Mouse (Mus musculus): ENCODE results near the gene Diexf. TPM values are rescaled to one million over a fixed set of nuclear protein-coding genes. Genes with fewer than 3 reads are reported as not detected.
A peak's percentile ranks its signal among the peaks of the same experiment; 100 is the strongest.

The Diexf gene
- polyA plus RNA-seq, 1 experiment from 2014 or later = 8.5 TPM

GRCm38 (mm10) chr1:193156316-193157110 is 26.4 kb upstream of the Diexf start:
- peaks cover 16% of the 10 kb centered on the region for H3K4me1 ChIP-seq
- H3K9ac ChIP-seq = no peak overlapping the region
- no peak for ATAC-seq (ENCODE audit: low FRiP score)
- H3K36me3 ChIP-seq = no peaks in the 10 kb centered on the region
- no peak overlapping the region for H3K27ac ChIP-seq
- no peak overlapping the region for H3K4me2 ChIP-seq (replicated peaks)
- H3K4me3 ChIP-seq = no peak overlapping the region
- 80% methylated on average over 15 of the region's 15 CpGs for WGBS
- H3K9me3 ChIP-seq (replicated peaks) = no peaks in the 10 kb centered on the region
- H3K27me3 ChIP-seq = peaks cover 50% of the 10 kb centered on the region

DNA sequence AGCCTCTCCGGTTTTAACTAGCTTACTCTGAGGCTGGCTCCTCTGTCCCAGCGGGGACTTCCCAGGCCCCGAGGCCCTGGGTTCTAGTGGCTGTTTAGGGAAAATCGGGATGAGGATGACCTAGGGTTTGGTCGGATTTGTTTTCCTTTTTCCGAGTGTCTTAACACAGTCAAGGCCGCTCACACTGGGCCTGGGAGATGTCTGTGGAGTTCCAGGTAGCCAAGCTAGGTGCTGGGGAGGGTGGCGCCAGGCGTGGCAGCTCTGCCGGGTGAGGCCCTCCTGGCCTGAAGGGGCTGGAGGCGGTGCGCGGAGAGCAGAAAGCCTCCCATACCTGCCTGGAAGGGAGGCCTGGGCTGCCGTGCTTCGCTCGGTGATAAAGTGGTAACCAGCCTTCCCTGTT is 23.5 kb upstream of the Diexf start:
- Histone ChIP-seq H3K9me3 (replicated peaks) (no peaks in the 10 kb centered on the region), H3K4me1 (peaks cover 8% of the 10 kb centered on the region; the same call in 1 of the 2 replicates), H3K4me3 (no peak overlapping the region), H3K36me3 (no peaks in the 10 kb centered on the region), H3K9ac (no peak overlapping the region), H3K27ac (no peak overlapping the region), H3K4me2 (replicated peaks) (peak overlapping the region; percentile 47), H3K27me3 (peaks cover 58% of the 10 kb centered on the region)
- no peak for ATAC-seq (ENCODE audit: low FRiP score)
- 25% methylated on average over 16 of the region's 16 CpGs for WGBS

- Histone ChIP-seq H3K4me2 (replicated peaks) (peak within 1 kb of the TSS; percentile 47), H3K36me3 (no peaks in the 10 kb centered on the region), H3K9ac (peak within 1 kb of the TSS; percentile 1; the same call in 1 of the 2 replicates), H3K9me3 (replicated peaks) (no peaks in the 10 kb centered on the region), H3K27me3 (peaks cover 58% of the 10 kb centered on the region), H3K4me1 (peaks cover 8% of the 10 kb centered on the region; the same call in 1 of the 2 replicates), H3K4me3 (peak within 1 kb of the TSS; percentile 25), H3K27ac (no peak within 1 kb of the TSS)
- 1% methylated on average over 30 of the region's 30 CpGs for WGBS
- peak; percentile 64 for ATAC-seq (ENCODE audit: low FRiP score)
Measured at GRCm38 (mm10) chr1:193152872-193153271, 22.8 kb upstream of the Diexf start, which contains the start of gene Irf6. Gene Irf6, plus strand, starts transcription at chr1:193153111.

- Histone ChIP-seq H3K36me3 (no peaks in the 10 kb centered on the region), H3K9ac (no peak overlapping the region), H3K4me1 (peaks cover 8% of the 10 kb centered on the region; the same call in 1 of the 2 replicates), H3K27ac (no peak overlapping the region), H3K9me3 (replicated peaks) (no peaks in the 10 kb centered on the region), H3K4me3 (no peak overlapping the region), H3K4me2 (replicated peaks) (no peak overlapping the region), H3K27me3 (peaks cover 52% of the 10 kb centered on the region)
- ATAC-seq (ENCODE audit: low FRiP score) = no peak
- 43% methylated on average over 7 of the region's 7 CpGs for whole genome bisulfite sequencing
Measured at GRCm38 (mm10) chr1:193151134-193151533, 21.1 kb upstream of the Diexf start.

DNA sequence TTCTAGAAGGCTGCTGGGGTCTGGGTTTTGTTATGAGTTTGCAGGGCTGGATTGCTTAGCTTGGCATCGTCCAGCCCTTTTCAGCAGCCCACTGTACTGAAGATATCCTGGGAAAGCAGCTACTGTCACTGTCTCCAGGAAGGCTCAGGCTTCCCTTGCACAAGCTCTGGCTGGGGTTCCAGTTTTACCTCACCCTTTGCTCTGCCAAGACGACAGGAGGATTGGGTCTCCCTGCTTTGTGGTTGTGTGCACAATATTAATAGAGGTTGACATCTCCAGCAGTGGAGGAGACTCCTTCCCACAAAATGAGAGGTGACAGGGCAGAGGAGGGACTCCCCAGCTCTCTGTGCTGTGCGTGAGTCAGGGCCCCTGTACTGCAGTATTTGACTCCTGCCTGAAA is 19.2 kb upstream of the Diexf start:
- Histone ChIP-seq H3K27ac (no peak overlapping the region), H3K4me3 (no peak overlapping the region), H3K36me3 (no peaks in the 10 kb centered on the region), H3K9me3 (replicated peaks) (no peaks in the 10 kb centered on the region), H3K9ac (no peak overlapping the region), H3K4me1 (peaks cover 8% of the 10 kb centered on the region; the same call in 1 of the 2 replicates), H3K4me2 (replicated peaks) (no peak overlapping the region), H3K27me3 (peaks cover 35% of the 10 kb centered on the region)
- WGBS = 68% methylated on average over 3 of the region's 3 CpGs
- ATAC-seq (ENCODE audit: low FRiP score) = no peak

GRCm38 (mm10) chr1:193146416-193146815 is 16.3 kb upstream of the Diexf start:
- 89% methylated on average over 1 of the region's 1 CpGs for WGBS
- no peak for ATAC-seq (ENCODE audit: low FRiP score)
- Histone ChIP-seq H3K4me2 (replicated peaks) (no peak overlapping the region), H3K27me3 (peaks cover 7% of the 10 kb centered on the region), H3K36me3 (no peaks in the 10 kb centered on the region), H3K9ac (no peak overlapping the region), H3K27ac (no peak overlapping the region), H3K9me3 (replicated peaks) (no peaks in the 10 kb centered on the region), H3K4me1 (no peaks in the 10 kb centered on the region), H3K4me3 (no peak overlapping the region)

DNA sequence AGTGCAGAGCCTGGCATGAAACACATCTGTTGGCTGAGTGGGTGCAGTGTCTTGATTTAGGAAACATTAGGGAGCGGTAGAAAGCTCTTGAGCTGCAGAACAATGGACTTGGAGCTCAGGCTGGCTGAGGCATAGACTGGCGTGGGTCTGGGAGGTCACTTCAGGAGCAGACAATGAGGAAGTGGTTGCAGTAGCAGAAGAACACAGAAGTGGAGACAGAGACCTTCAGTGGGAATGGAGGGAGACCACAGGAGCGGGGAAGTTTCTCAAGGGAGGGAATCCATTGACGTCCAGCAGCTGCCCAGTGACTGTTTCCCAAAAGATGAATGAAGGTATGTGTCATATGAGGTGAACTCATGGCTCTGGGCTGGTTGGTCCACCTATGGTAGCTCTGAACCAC is 15.0 kb upstream of the Diexf start:
- H3K9me3 ChIP-seq (replicated peaks) = no peaks in the 10 kb centered on the region
- H3K4me3 ChIP-seq = no peak overlapping the region
- no peak overlapping the region for H3K4me2 ChIP-seq (replicated peaks)
- WGBS = 77% methylated on average over 4 of the region's 4 CpGs
- H3K27me3 ChIP-seq = no peaks in the 10 kb centered on the region; the same call in 1 of the 2 replicates
- no peak overlapping the region for H3K27ac ChIP-seq
- H3K4me1 ChIP-seq = no peaks in the 10 kb centered on the region
- no peak overlapping the region for H3K9ac ChIP-seq
- no peaks in the 10 kb centered on the region for H3K36me3 ChIP-seq
- ATAC-seq (ENCODE audit: low FRiP score) = no peak

- H3K9me3 ChIP-seq (replicated peaks) = no peaks in the 10 kb centered on the region
- H3K4me1 ChIP-seq = no peaks in the 10 kb centered on the region
- WGBS = 88% methylated on average over 6 of the region's 6 CpGs
- no peak overlapping the region for H3K27ac ChIP-seq
- H3K4me2 ChIP-seq (replicated peaks) = no peak overlapping the region
- no peak overlapping the region for H3K9ac ChIP-seq
- no peak overlapping the region for H3K4me3 ChIP-seq
- no peak for ATAC-seq (ENCODE audit: low FRiP score)
- no peaks in the 10 kb centered on the region for H3K36me3 ChIP-seq
- H3K27me3 ChIP-seq = no peaks in the 10 kb centered on the region; the same call in 1 of the 2 replicates
Measured at GRCm38 (mm10) chr1:193144516-193144915, 14.4 kb upstream of the Diexf start.

DNA sequence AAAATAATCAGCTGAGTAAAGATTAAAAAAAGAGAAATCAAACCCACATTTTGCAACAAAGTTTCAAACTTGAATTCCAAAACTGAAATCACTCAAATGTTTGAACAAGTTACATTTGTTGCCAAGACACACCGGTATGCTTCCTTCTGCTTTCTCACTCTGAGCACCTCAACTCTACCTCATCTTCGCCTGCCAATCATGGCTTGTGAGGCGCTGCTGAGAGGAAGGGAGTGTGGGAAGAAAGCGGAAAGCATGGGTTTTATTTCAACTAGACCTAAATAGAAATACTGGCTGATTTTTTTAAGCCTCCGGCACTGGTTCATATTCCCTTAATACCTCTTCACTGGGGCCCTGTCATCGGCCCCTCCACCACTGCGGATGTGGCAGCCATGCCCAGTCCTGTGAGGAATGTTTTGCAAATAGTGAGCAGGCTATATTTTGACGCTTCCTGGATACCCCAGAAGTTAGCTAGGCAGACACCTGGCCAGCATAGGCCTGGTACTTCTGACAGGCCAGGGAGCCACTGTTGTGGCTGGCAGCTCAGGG is 12.5 kb upstream of the Diexf start:
- Histone ChIP-seq H3K9me3 (replicated peaks) (no peaks in the 10 kb centered on the region), H3K4me2 (replicated peaks) (no peak overlapping the region), H3K4me1 (0 out of 2 replicates have a peak, but pooled peaks cover 4% of the 10 kb centered on the region), H3K4me3 (no peak overlapping the region), H3K9ac (no peak overlapping the region), H3K36me3 (no peaks in the 10 kb centered on the region), H3K27me3 (peaks cover 1% of the 10 kb centered on the region; the same call in 1 of the 2 replicates), H3K27ac (no peak overlapping the region)
- 86% methylated on average over 8 of the region's 8 CpGs for WGBS
- no peak for ATAC-seq (ENCODE audit: low FRiP score)

DNA sequence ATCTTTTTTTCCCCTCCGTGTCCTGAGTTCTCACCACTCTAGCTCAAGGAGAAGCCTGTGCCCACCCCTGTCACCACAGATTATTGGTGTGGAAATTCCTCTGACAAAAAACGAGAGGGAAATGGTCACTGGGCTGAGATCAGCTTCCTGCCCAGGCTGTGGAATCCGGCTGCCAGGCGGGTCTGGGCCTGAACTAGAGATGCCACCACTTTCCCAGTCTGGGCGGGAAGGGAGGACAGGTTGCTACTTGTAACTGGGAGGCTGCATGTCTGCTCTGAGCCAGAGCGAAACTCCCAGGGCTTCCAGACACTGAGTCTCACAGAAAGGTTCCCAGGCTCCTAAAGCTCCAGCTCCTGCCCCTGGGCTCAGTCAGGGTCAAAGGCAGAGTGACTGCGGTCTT is 11.0 kb upstream of the Diexf start:
- no peak overlapping the region for H3K4me3 ChIP-seq
- H3K27ac ChIP-seq = no peak overlapping the region
- no peak overlapping the region for H3K4me2 ChIP-seq (replicated peaks)
- 80% methylated on average over 7 of the region's 7 CpGs for WGBS
- no peak overlapping the region for H3K9ac ChIP-seq
- 0 out of 2 replicates have a peak, but pooled peaks cover 4% of the 10 kb centered on the region for H3K4me1 ChIP-seq
- no peaks in the 10 kb centered on the region for H3K36me3 ChIP-seq
- no peaks in the 10 kb centered on the region for H3K9me3 ChIP-seq (replicated peaks)
- peaks cover 6% of the 10 kb centered on the region; the same call in 1 of the 2 replicates for H3K27me3 ChIP-seq
- no peak for ATAC-seq (ENCODE audit: low FRiP score)

DNA sequence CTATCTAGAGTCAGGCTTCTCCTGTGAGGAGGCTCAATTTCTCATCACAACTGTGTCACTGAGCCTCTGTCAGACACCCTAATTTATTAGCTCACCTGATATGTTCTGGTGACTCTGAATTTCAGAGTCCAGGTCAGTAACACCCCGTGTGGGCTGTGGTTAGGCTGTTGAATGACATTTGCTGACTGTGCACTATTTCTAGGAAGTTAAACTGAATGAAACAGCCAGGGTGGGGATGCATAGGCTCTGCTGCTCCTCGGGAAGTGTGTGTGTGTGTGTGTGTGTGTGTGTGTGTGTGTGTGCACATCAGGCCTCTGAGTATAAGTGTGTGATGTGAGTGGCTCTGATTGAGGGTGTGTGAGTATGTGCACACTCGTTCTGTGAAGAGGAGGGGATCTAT is 8.6 kb upstream of the Diexf start:
- no peak overlapping the region for H3K4me2 ChIP-seq (replicated peaks)
- no peak overlapping the region for H3K4me3 ChIP-seq
- H3K9me3 ChIP-seq (replicated peaks) = no peaks in the 10 kb centered on the region
- no peak overlapping the region for H3K27ac ChIP-seq
- H3K27me3 ChIP-seq = peaks cover 6% of the 10 kb centered on the region; the same call in 1 of the 2 replicates
- H3K36me3 ChIP-seq = no peaks in the 10 kb centered on the region
- WGBS = 55% methylated on average over 3 of the region's 3 CpGs
- no peak for ATAC-seq (ENCODE audit: low FRiP score)
- no peak overlapping the region for H3K9ac ChIP-seq
- 0 out of 2 replicates have a peak, but pooled peaks cover 4% of the 10 kb centered on the region for H3K4me1 ChIP-seq

GRCm38 (mm10) chr1:193138087-193138486 is 8.0 kb upstream of the Diexf start:
- 0 out of 2 replicates have a peak, but pooled peaks cover 4% of the 10 kb centered on the region for H3K4me1 ChIP-seq
- no peaks in the 10 kb centered on the region for H3K36me3 ChIP-seq
- peaks cover 6% of the 10 kb centered on the region; the same call in 1 of the 2 replicates for H3K27me3 ChIP-seq
- no peak overlapping the region for H3K4me2 ChIP-seq (replicated peaks)
- no peak overlapping the region for H3K4me3 ChIP-seq
- H3K9me3 ChIP-seq (replicated peaks) = no peaks in the 10 kb centered on the region
- no peak for ATAC-seq (ENCODE audit: low FRiP score)
- WGBS = 45% methylated on average over 7 of the region's 7 CpGs
- no peak overlapping the region for H3K9ac ChIP-seq
- H3K27ac ChIP-seq = no peak overlapping the region
